Mouse (Mus musculus) cerebral cortex, adult 2 months (tissue): Measurements from ENCODE around the gene Trip12.

Experiments
- WGBS: fragments of 180-500 bp; shearing (Covaris S2); methylation state at CpG from one replicate; pipeline ENCODE4 v1.1.7; 2018; 5-methylcytosine and 5-hydroxymethylcytosine counted together

Trip12 gene

GRCm38 (mm10) chr1:84840018-84840664, at the start of gene Trip12:
Gene Trip12 (minus strand): TSS chr1:84840516.
- WGBS, result under 1% methylated on average over 39 of the region's 39 CpGs

- WGBS, result 49% methylated on average over 7 of the region's 7 CpGs
Measured at GRCm38 (mm10) chr1:84890005-84890393, 49.7 kb upstream of the Trip12 start.

GRCm38 (mm10) chr1:84889330-84890004, 49.2 kb upstream of the Trip12 start:
- WGBS, result 75% methylated on average over 8 of the region's 8 CpGs

GRCm38 (mm10) chr1:84885921-84886320, 45.6 kb upstream of the Trip12 start:
- WGBS, result 90% methylated on average over 6 of the region's 6 CpGs

- 84% methylated on average over 3 of the region's 3 CpGs for WGBS
Measured at GRCm38 (mm10) chr1:84885174-84885573, 44.9 kb upstream of the Trip12 start.

GRCm38 (mm10) chr1:84883889-84884288, 43.6 kb upstream of the Trip12 start:
- 58% methylated on average over 4 of the region's 4 CpGs for WGBS

GRCm38 (mm10) chr1:84882937-84883336, 42.6 kb upstream of the Trip12 start:
- 49% methylated on average over 4 of the region's 4 CpGs for WGBS

GRCm38 (mm10) chr1:84882066-84882532, 41.8 kb upstream of the Trip12 start:
- WGBS, result 61% methylated on average over 2 of the region's 2 CpGs

GRCm38 (mm10) chr1:84881248-84882065, 41.1 kb upstream of the Trip12 start:
- 38% methylated on average over 11 of the region's 11 CpGs for WGBS

- WGBS, result 93% methylated on average over 8 of the region's 8 CpGs
Measured at GRCm38 (mm10) chr1:84879571-84880120, 39.3 kb upstream of the Trip12 start.

GRCm38 (mm10) chr1:84877590-84877989, 37.3 kb upstream of the Trip12 start:
- WGBS, result 89% methylated on average over 2 of the region's 2 CpGs

- 72% methylated on average over 4 of the region's 4 CpGs for WGBS
Measured at GRCm38 (mm10) chr1:84872939-84873338, 32.6 kb upstream of the Trip12 start.

GRCm38 (mm10) chr1:84872105-84872504, 31.8 kb upstream of the Trip12 start:
- WGBS, result 72% methylated on average over 3 of the region's 3 CpGs

- 67% methylated on average over 6 of the region's 6 CpGs for WGBS
Measured at GRCm38 (mm10) chr1:84871131-84871530, 30.8 kb upstream of the Trip12 start.

- 73% methylated on average over 7 of the region's 7 CpGs for WGBS
Measured at GRCm38 (mm10) chr1:84869498-84869897, 29.2 kb upstream of the Trip12 start.

- 77% methylated on average over 4 of the region's 4 CpGs for WGBS
Measured at GRCm38 (mm10) chr1:84868841-84869240, 28.5 kb upstream of the Trip12 start.

- 88% methylated on average over 3 of the region's 3 CpGs for WGBS
Measured at GRCm38 (mm10) chr1:84866706-84867230, 26.5 kb upstream of the Trip12 start.

GRCm38 (mm10) chr1:84866231-84866630, 25.9 kb upstream of the Trip12 start:
- 85% methylated on average over 6 of the region's 6 CpGs for WGBS

GRCm38 (mm10) chr1:84864645-84865044, 24.3 kb upstream of the Trip12 start:
- WGBS, result 73% methylated on average over 2 of the region's 2 CpGs

- 68% methylated on average over 1 of the region's 1 CpGs for WGBS
Measured at GRCm38 (mm10) chr1:84861255-84861630, 20.9 kb upstream of the Trip12 start.

- WGBS, result 84% methylated on average over 10 of the region's 10 CpGs
Measured at GRCm38 (mm10) chr1:84860360-84861254, 20.3 kb upstream of the Trip12 start.
